13 mouse cellular contexts compared by ENCODE assay signal in genomic region chr1:194773899-194774298, GRCm38 (mm10).
A peak's percentile ranks its signal among the peaks of the same experiment; 100 is the strongest.
DNase-seq lines count a peak whose midpoint lies in the region; ATAC-seq and TF ChIP-seq lines count a peak whose summit lies in the region.
"Had no signal": no experiment of that assay in that cellular context is flagged by ENCODE, and none has a peak within 500 bp of the region (broad histone marks: within the 10 kb centered on the region; RNA-seq: fewer than 3 reads in every experiment).

No protein-coding gene starts in this region.

- WGBS in kidney, embryonic 15.5 days: 17% methylated on average over 3 of the region's 3 CpGs
- 41% methylated on average over 3 of the region's 3 CpGs for WGBS in kidney, adult 2 months
- 56% methylated on average over 3 of the region's 3 CpGs for WGBS in liver, adult 2 months
- WGBS in intestine, embryonic 16.5 days: 66% methylated on average over 3 of the region's 3 CpGs

- no peak overlapping the region for H3K4me2 ChIP-seq in kidney, embryonic 15.5 days
- no peak overlapping the region for H3K4me2 ChIP-seq in intestine, embryonic 16.5 days (ENCODE audit: low read depth, low read length)
- H3K4me2 ChIP-seq: hindbrain, embryonic 13.5 days; lung, embryonic 14.5 days; neural tube, embryonic 15.5 days had no signal

- H3K36me3 ChIP-seq in kidney, embryonic 15.5 days: no peaks in the 10 kb centered on the region
- H3K36me3 ChIP-seq in kidney, adult 2 months (ENCODE audit: control insufficient read depth, insufficient read depth, low read length): no peaks in the 10 kb centered on the region
- H3K36me3 ChIP-seq in liver, adult 2 months (ENCODE audit: control insufficient read depth, insufficient read depth, low read length): peaks cover 8% of the 10 kb centered on the region
- no peaks in the 10 kb centered on the region; the same call in 1 of the 2 replicates for H3K36me3 ChIP-seq in intestine, embryonic 16.5 days (ENCODE audit: control insufficient read depth, insufficient read depth, low read length)

- no peak overlapping the region for H3K4me3 ChIP-seq in kidney, embryonic 15.5 days (replicated peaks)
- no peak overlapping the region for H3K4me3 ChIP-seq in kidney, adult 2 months (ENCODE audit: insufficient read depth, low read depth, low read length)
- H3K4me3 ChIP-seq in liver, adult 2 months (ENCODE audit: insufficient read depth, low read depth, low read length): no peak overlapping the region
- no peak overlapping the region for H3K4me3 ChIP-seq in intestine, embryonic 16.5 days (ENCODE audit: low read length)
- H3K4me3 ChIP-seq: hindbrain, embryonic 13.5 days; megakaryocyte, embryonic 14.5 days; neural tube, embryonic 15.5 days had no signal

- H3K9ac ChIP-seq in kidney, embryonic 15.5 days: no peak overlapping the region
- no peak overlapping the region for H3K9ac ChIP-seq in liver, adult 2 months (ENCODE audit: low read depth, low read length)
- H3K9ac ChIP-seq in intestine, embryonic 16.5 days (ENCODE audit: low read depth, low read length): no peak overlapping the region
- H3K9ac ChIP-seq: hindbrain, embryonic 13.5 days; lung, embryonic 14.5 days; neural tube, embryonic 15.5 days had no signal

- no peak for DNase-seq in kidney, adult 2 months
- DNase-seq in embryo, embryonic 10.5 days (ENCODE audit: low spot score): peak; percentile 27
- DNase-seq in liver, adult 2 months (ENCODE audit: extremely low read depth, low read depth, low spot score): peak; percentile 6
- peak; percentile 82 for DNase-seq in retina, embryonic 14.5 days (ENCODE audit: low spot score)
- no peak for DNase-seq in left cerebral cortex, adult 9 months (ENCODE audit: low spot score in 2 of 2)
- DNase-seq: cerebellum, adult 8-10 months; lung, embryonic 14.5 days had no signal

- H3K4me1 ChIP-seq in kidney, embryonic 15.5 days: 0 out of 2 replicates have a peak, but pooled peaks cover 4% of the 10 kb centered on the region
- no peaks in the 10 kb centered on the region for H3K4me1 ChIP-seq in kidney, adult 2 months (ENCODE audit: control insufficient read depth, insufficient read depth, low read length)
- H3K4me1 ChIP-seq in liver, adult 2 months (ENCODE audit: control insufficient read depth, insufficient read depth, low read length): no peaks in the 10 kb centered on the region
- H3K4me1 ChIP-seq in intestine, embryonic 16.5 days (ENCODE audit: control insufficient read depth, insufficient read depth, low read length): no peaks in the 10 kb centered on the region
- H3K4me1 ChIP-seq: megakaryocyte, embryonic 14.5 days; neural tube, embryonic 15.5 days had no signal

- TF ChIP-seq CTCF in kidney, adult 2 months (conservative IDR thresholded peaks at IDR 0.05; ENCODE audit: insufficient read depth, insufficient read length, low read depth, low read length): no peak
- TF ChIP-seq CTCF in liver, adult 2 months (IDR thresholded peaks at IDR 0.05; ENCODE audit: low read depth, low read length): no peak

- peak; percentile 75 for ATAC-seq in kidney, embryonic 15.5 days (replicated peaks; ENCODE audit: low FRiP score)
- ATAC-seq in intestine, embryonic 16.5 days: no peak
- ATAC-seq: CD4-positive, CD25-positive, alpha-beta regulatory T cell, adult 4 months had no signal

- H3K9me3 ChIP-seq in kidney, embryonic 15.5 days (replicated peaks): no peaks in the 10 kb centered on the region
- H3K9me3 ChIP-seq in intestine, embryonic 16.5 days (ENCODE audit: control insufficient read depth, low read length): no peaks in the 10 kb centered on the region
- H3K9me3 ChIP-seq: hindbrain, embryonic 13.5 days; megakaryocyte, embryonic 14.5 days; neural tube, embryonic 15.5 days had no signal

- no peaks in the 10 kb centered on the region for H3K27me3 ChIP-seq in kidney, embryonic 15.5 days
- H3K27me3 ChIP-seq in kidney, adult 2 months (replicated peaks; ENCODE audit: control insufficient read depth, insufficient read depth, low read length): no peaks in the 10 kb centered on the region
- H3K27me3 ChIP-seq in liver, adult 2 months (ENCODE audit: control insufficient read depth, insufficient read depth, low read length): no peaks in the 10 kb centered on the region
- H3K27me3 ChIP-seq in intestine, embryonic 16.5 days (replicated peaks; ENCODE audit: control insufficient read depth, insufficient read depth, low read length): no peaks in the 10 kb centered on the region
- H3K27me3 ChIP-seq: hindbrain, embryonic 13.5 days; megakaryocyte, embryonic 14.5 days; neural tube, embryonic 15.5 days had no signal

- no peak overlapping the region for H3K27ac ChIP-seq in kidney, embryonic 15.5 days
- no peak overlapping the region for H3K27ac ChIP-seq in kidney, adult 2 months (ENCODE audit: insufficient read depth, low read depth, low read length)
- H3K27ac ChIP-seq in liver, adult 2 months (replicated peaks; ENCODE audit: insufficient read depth, low read depth, low read length): no peak overlapping the region
- H3K27ac ChIP-seq in intestine, embryonic 16.5 days (ENCODE audit: low read length): no peak overlapping the region
- H3K27ac ChIP-seq: hindbrain, embryonic 13.5 days; neural tube, embryonic 15.5 days had no signal

- no peak for TF ChIP-seq POLR2A in kidney, adult 2 months (IDR thresholded peaks at IDR 0.05; ENCODE audit: low read depth, low read length)
- TF ChIP-seq POLR2A in liver, adult 2 months (IDR thresholded peaks at IDR 0.05; ENCODE audit: extremely low read depth, insufficient read depth, low read length): no peak

- no peaks in the 10 kb centered on the region for H3K79me2 ChIP-seq in liver, adult 2 months (ENCODE audit: control insufficient read depth, insufficient read depth, low read length)

Comparison
In these comparisons a context has a peak if more than half of its experiments do, and no peak if none do; other contexts are left out.
1. DNase-seq: peak in embryo, embryonic 10.5 days (single experiment), liver, adult 2 months (single experiment) and retina, embryonic 14.5 days (single experiment); none in kidney, adult 2 months (single experiment) and left cerebral cortex, adult 9 months (0 of 2).